Mouse (Mus musculus) left cerebral cortex, adult 18-20 months (tissue): ENCODE data around the gene Cnga3. TPM values are rescaled to one million over a fixed set of nuclear protein-coding genes. Genes with fewer than 3 reads are reported as not detected.

ENCODE experiments used
- DNase-seq, 2 experiments: peaks; one replicate each; pipeline ENCODE4 v3.0.0; 2021 to 2022; ENCODE audit warnings: low spot score in 2 of 2, mixed read lengths in 1 of 2
- long read RNA-seq, 2 experiments: library from polyadenylated mRNA; stranded (forward); transcript quantifications; one replicate each; pipeline ENCODE4 v2.0.0; 2021
- total RNA-seq, 2 experiments: library from RNA; stranded (reverse); gene quantifications; 2 replicates each; pipeline ENCODE4 v1.2.3; 2021

Gene Cnga3
- total RNA-seq = under 1 TPM in 1 of 2 experiments, not detected in 1; 0.12 TPM
- long read RNA-seq, experiment 1, partial matches to known transcripts = 0 of 1 reads
- long read RNA-seq, experiment 1, other reads (novel, unspliced or antisense) = 1 of 1 reads
- long read RNA-seq, experiment 2 = 0 reads

DNA sequence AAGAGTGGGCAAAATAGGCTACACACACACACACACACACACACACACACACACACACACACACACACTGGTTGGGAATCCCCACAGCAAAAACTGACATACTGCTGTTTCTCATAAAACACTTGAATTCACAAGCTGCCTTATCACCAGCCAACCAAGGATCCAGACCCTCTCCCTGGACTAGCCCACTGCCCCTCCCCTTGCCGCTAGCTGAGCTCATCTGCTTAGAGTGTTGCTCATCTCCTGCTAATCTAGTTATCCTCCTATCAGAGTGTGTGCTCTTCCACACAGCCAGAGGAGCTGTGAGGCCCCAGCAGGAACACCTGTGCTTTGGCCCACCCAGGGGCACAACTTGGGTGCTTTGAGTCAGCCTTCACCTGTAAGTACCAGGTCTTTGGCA, at the start of gene Cnga3:
TSS of gene Cnga3 (plus strand) at position 291 of the 400 bp plus-strand sequence.
- no peak for DNase-seq

DNA sequence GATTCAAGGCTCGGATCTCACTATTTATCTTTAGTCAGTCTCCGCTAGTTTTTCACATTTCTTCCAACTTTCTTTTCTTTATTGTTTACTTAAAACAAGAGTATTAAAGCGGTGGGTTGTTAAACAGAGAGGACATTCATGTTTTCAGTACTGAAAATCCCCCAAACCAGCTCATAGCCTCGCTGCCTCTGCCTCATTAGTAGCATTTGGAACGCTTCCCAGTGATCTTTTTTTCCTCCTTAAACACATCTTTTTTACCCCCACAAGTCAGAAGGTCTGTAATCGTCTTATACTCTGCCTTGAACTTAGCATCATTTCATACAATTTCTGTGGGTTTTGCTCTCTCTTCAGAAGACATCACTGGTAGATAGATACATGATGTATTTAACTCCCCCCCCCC, 48.2 kb upstream of the Cnga3 start:
- no peak for DNase-seq

DNA sequence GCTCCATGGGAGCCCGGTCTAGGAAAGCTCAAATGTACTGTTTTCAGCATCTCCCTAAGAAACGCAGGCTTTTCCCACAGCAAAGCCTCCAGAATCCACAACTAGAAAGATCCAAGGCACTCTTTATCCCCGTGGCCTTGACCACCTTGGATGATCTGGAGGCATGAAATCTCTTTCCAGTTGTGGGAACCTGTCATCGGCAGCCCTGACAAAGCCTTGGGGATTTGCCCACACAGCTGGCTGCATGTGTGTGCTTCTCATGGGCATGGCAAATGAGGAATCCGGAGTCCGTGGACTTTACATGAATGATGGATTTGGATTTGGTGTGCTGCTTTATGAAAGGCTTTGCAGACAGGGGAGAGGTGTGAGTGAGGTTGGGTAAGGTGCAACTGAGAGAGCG, 46.3 kb upstream of the Cnga3 start:
- DNase-seq = no peak

DNA sequence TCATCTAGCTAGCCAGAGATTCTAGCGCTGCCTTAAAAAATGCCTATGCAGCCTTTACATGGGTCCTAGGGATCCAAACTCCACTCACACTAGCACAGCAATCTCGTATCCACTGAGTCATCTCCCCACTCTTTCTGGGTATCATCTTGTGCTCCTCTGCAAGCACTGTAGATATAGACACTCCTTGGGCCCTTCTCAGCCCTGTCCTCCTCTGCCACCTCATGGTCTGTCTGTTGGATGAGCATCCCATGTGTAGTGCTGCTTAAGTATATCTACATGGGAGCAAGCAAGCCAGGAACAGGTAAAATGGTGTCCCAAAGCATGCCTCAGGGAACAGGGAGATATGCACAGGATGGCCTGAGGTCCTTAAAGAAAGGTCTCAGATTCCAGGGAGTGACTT, 36.4 kb upstream of the Cnga3 start:
- DNase-seq = peak in 1 of 2 experiments; percentile 13

DNA sequence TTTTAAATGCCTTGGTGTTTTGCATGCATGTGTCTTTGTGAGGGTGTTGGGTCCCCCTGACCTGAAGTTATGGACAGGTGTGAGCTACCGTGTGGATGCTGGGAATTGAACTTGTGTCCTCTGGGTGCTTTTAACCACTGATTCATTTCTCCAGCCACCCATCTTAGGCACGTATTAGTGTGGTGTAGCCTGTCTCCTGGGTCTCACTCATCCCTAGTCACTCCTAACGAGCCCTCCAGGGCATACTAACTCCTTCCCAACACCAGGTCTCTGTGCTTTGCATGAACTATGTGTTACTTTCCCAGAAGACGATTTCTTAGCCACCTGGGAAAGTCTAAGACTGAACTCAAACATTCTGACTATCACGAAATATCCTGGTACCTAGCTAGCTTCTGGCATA, 34.4 kb upstream of the Cnga3 start:
- DNase-seq = no peak

DNA sequence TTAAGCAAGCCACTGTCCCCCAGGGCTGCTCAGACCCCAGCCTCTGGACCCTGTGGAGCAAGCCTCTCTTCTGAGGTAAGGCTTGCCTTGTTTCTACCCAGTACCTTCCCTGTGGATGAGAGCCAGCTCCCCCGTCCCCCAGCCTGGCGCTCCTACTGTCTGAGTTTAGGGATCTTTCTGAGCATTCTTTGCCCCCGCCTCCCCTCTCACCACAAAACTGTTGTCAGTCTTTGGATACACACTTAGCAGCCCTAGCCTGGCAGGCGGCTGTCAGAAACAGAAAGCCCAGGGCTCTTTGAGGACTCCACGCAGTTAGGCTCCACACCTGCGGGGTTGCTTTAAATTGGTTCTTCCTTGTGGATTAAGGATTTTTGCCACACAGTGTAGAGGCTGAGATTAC, 27.2 kb upstream of the Cnga3 start:
- DNase-seq = no peak

DNA sequence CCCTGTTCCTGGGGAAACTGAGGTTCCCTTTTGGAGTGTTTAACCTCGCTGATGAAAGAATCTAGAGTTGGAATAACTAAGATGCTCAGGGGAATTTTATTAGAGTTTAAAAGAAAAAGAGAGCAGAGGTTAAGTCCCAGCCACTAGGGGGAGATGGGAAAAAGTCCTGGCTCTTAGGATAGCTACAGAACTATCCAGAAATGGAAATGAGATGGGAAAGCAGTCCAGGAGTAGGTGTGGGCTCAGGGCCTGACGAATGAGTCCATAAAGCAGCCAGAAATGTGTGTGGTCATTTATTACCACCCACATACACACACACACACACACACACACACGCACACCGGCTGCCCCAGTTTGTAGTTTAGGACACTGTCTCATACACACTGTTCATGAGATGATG, 19.6 kb upstream of the Cnga3 start:
- DNase-seq = peak in 1 of 2 experiments; percentile 5

DNA sequence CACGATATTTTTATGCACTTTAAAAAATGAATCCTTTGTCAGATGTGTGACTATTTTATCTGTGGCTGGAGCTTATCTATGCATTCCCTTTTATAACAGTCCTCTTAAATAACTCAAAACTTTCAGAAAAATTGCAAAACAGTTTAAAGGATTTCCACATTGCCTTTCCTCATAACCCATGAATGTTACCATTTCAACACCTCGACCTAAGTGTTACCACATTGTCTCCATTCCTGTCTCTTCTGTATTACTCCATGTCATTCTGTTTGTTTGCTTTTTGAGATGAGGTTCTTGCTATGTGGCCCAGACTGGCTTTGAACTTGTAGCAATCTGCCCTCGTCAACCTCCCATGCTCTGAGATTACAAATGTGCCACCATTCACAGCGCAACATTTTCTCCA, 12.8 kb upstream of the Cnga3 start:
- DNase-seq = no peak

DNA sequence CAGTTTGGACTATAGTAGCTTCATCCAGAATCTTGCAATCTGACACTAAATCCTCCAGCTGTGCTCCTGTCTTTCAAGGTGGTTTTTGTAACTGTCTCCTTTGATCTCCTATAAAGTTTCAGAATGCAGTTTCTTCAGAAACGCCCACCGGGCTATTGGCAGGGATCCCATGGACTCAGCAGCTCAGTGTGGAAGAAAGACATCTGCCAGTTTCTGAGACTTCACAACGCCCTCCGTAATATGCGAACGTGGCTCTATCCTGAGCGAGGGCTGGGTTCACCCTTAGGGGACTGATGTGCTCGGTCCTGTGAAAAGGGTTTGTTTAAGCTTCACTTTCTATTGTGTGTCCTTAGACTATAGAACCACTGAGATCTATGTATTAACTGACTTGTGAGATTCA, 6.5 kb upstream of the Cnga3 start:
- no peak for DNase-seq

DNA sequence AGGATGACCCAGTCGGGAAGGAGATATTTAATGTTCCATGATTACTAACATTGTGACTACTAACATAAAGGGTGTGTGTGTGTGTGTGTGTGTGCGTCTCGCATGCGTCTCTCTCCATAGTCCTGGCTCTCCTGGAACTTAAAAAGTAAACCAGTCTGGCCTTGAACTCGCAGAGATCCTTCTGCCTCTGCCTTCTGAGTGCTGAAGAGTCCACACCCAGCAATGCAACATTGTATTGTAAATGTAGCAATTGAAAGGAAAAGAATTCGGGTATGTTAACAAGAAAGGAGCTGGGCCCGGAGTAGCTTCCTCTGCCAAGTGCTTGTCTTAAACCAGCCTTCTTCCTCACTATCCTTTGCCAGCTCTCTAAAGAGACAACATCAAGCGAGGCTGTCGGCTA, 1.9 kb upstream of the Cnga3 start:
- no peak for DNase-seq

DNA sequence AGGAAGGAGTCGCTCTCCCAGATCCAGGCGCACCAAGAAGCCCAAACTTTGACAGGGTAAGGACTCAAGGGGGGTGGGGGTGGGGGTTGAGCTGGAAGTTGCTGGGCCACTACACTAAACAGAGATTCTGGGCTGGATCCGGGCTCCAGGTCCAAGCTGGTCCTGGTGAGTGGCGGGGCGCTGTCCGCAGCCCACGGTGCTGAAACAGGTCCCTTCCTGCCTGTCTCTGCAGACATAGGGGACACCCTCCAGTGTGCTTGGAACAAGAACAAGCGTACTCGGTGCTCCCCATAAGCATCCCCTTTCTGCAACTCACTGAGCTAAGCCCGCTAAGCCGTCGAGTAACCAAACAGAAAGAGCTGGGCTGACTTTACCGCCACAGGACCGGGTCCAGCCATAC, 4.2 kb downstream of the Cnga3 start:
- no peak for DNase-seq

DNA sequence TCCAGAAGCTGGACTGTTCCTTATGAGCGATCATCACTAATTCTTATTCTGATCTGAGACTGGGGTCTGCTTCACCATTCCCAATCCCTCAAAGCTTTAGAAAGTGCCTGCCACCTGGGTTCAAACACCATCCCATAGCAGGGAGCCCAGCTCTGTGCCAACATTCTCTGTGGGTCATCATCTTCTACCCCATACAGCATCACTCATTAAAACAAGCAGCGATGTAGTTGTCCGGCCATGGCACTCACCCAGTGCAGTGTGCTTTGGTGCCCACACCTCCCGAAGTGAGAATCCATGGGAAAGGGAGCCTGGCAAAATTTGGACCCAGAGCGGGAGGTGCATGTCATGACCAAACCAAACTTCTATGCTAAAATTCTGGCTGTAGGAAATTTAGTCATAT, 5.4 kb downstream of the Cnga3 start:
- DNase-seq = no peak

DNA sequence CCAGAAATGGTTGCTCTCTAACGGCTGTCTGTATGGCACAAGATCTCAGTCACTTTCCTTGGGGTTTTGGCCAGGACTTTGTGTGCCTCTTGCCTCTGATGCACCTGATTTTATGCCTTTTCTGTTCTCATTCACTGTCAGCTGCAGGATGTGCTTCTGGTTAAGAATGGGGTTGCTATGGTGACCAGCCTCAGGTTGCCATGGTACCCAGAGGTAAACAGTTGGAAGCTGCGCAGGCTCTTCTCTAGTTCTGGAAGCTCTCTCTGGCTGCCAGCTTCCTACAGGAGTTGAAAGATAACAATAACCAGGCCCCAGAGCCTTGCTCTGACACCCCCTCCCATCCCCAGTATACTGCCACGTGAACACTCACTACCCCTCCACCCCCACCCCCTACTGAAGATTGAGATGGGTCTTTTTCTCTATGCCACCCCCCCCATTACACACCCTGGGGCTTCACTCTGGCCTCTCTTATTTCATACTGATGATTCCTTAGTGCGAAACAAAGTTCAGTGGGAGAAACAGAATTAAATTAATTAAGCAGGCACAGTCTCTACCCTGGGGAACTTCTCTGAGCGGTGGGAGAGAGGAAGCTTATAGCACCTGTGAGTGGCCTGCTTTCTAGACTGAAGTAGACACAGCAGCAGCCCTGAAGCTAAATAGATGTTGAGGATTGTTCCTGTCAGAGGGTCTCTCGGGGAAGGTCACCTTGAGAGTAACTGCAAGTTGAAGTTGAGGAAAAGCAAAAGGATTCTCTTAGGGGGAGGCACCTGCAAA, 6.1 kb downstream of the Cnga3 start:
- DNase-seq = peak; percentile 81 to 86

DNA sequence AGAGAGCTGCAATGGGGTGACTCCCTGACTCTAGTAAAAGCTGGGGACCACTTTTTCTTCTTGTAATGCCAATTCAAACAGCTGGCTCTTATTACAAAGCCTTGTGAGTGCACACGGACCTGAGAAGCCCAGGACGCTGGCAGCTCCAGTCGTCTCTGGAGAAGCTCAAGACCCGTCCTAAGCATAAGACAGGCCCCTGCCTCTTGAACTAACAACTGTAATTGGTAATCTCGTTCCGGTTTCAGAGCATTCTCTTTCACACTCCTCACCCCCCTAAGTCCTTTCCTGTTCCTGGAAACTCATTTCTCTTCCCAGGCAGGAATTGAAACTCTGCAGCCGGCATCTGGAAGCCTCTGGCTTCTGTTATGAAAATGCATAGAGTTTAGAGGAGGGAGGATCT, 7.8 kb downstream of the Cnga3 start:
- DNase-seq = no peak

DNA sequence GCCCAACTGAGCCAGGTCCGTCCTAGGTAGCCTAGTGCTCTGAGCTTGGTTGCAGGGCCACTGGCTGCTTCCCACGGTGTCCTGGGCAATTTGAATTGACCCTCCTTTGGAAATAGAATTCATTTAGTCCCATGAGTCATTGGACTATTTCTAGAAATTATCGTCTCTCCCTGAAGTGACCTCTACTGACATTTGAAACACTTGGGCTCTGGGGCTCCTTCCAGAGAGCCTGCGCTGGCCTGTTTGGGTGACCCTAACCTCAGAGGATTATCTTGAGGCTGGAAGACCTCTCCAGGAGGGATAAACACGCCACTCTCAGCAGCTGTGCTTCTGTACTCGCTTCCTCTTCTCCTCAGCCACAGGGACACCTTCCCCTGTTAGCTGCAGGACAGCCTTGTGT, 16.2 kb downstream of the Cnga3 start:
- no peak for DNase-seq

DNA sequence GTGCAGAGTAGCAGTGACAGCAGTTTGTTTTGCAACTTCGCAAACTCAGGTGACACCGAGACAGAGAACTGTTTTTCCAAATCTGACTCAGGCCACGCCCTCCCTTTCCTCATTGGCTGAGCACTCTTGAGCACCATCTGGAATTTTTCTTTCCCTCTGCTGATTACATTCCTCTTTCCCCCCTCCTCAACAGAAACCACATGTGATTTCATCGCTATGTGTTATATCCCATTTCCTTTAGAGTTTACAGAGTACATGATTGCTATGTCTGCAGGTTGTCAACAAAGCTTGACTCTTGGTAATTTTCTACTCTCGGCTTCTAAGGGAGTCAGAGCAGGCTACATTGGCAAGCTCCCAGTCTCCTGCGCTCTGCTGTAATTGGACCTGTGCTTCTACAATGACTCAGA, 17.1 kb downstream of the Cnga3 start:
- DNase-seq = peak; percentile 15 to 34

DNA sequence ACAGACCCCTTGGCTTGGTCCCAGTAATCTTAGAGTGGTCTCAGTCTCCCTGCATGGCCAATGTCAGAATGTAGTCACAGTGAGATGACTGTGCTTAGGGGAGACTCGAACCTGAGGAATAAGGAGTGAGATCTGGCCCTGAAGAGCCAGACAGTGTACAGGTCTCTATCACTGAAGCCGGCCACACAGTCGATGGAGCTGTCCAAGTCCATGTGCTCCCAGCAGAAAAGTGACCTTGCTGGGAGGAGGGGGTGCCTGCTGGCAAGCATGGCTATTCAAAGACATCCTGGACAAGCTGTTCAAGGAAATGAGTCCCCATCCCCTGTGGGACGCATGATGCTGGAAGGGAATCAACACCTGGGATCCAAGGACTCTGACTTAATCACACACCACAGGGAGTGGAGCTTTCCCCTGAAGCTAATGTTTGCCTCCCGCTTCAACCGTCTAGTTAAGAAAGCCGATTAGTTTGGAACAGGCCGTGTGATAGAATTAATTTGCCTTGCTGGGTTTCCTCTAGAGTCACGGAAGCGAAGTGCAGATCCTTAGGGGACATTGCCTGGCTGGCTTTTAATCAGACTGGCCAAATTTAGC, 24.9 kb downstream of the Cnga3 start:
- no peak for DNase-seq

DNA sequence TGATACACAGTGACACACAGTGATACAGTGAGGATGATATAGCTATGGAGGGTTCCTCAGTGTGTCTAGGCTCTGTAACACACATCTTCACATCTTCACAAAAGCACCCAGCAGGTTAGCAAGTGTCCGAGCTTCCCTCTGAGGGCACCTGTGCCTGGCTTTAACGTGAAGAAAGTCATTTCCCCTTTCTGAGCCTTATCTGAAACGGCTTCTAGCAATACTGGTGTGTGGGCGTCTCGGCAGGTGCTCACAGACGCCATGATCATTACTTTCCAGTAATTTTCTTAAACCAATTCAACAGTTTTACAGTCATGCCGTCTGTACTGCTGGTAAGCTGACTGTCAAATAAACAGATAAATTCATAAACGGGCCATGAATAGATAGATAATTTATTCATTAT, 28.0 kb downstream of the Cnga3 start:
- DNase-seq = no peak

DNA sequence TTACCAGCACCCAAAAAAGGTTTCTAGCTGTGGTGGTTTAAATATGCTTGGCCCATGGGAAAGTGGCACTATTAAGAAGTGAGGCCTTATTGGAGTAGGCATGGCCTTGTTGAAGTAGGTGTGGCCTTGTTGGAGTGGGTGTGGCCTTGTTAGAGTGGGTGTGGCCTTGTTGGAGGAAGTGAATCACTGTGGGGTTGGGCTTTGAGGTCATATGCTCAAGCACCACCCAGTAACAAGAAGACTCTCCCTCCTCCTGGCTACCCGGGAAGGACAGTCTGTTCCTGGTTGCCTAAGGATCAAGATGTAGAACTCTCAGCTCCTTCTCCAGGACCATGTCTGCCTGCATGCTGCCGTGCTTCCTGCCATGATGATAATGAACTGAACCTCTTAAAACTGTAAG, 32.2 kb downstream of the Cnga3 start:
- DNase-seq = no peak

DNA sequence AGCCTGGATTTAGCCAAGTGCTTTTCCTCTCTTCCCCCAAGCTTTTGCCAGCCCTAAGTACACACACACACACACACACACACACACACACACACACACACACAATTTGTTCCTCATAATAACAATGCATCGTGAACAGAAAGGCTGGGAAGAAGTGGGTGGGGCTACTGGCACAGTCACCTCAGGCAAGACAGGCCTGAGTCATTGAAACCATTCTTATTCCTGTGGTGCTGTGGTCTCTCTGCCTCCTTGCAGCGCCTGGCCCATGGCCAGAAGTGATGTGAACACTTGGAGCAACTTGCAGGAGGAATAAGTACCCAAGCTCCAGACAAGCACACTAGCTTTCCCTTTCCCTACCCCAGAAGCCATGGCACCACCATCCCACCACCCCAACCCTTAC, 34.2 kb downstream of the Cnga3 start:
- DNase-seq = peak; percentile 34 to 38

DNA sequence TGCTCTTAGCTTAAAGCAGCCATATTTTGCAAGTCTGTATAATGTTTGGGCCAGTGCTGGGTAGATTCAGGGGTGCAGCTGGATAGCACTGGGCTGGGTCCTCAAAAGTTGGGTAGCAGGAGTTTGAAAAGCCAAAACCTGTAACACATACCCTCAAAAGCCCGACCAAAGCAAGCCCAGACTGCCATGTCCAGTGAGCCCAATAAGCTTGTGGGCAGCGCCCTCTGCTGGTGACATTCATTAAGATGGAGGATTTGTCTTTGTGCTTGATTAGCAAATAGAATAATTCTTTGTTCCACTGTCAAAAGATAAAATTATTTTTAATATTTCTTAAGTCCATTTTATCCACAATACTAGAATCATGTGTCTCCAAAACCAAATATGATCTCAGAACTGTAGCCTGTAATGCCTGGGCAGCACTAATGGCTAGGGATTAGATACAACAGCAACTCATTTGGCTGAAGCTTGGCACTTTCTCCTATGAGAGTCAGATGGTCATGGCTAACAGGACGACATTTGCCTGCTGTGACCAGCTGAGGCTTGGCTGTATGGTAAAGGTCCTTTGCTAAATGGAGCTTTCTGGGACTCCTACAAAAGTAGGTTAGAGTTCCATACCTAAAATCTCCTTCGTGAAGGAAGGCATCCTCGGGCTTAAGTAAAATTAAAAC, 36.5 kb downstream of the Cnga3 start:
- peak; percentile 83 to 92 for DNase-seq

DNA sequence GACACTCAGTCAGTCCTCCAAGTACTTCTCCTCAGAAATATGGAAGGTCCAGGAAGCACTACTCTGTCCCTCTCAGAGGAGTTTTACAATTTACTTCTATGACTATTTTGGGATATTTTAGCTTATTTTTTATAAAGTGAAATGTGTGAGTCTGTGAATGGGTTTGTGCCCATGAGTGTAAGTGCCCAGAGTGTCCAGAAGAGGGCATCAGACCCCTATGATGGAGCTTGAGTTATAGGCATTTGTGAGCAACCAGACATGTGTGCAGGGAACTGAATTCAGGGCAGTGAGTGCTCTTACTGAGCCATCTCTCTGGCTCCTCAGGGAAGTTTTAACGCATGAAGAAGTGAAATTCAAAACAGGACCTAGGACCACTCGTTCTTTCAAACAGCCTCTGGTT, 44.2 kb downstream of the Cnga3 start:
- no peak for DNase-seq
